Mouse (Mus musculus) liver, adult 2 months (tissue): ENCODE measurements around the gene Mef2a.

Experiments
- CTCF ChIP-seq: fragments of 200-500 bp; IDR thresholded peaks from 2 replicates; pipeline ENCODE4 v1.5.1; 2011; ENCODE audit warnings: low read depth, low read length, control low read depth
- POLR2A ChIP-seq: fragments of 200-500 bp; IDR thresholded peaks from 2 replicates; pipeline ENCODE4 v1.6.1; 2011; ENCODE audit warnings: low read length, control low read depth; ENCODE audit not compliant: insufficient read depth; ENCODE audit errors: extremely low read depth

GRCm38 (mm10) chr7:67227538-67227937 lies 145.1 kb downstream of the Mef2a start:
- TF ChIP-seq POLR2A (no peak), CTCF (no peak)
